Mouse (Mus musculus) E14TG2a.4 (cell line): Measurements from ENCODE around the gene U2surp.

Experiments used
- CTCF ChIP-seq: conservative IDR thresholded peaks from 2 replicates; pipeline ENCODE4 v1.5.1; 2014; ENCODE audit warnings: low read length
- POU5F1 ChIP-seq: IDR thresholded peaks from 2 replicates; pipeline ENCODE4 v1.6.1; 2014; ENCODE audit warnings: low read length, borderline replicate concordance

DNA sequence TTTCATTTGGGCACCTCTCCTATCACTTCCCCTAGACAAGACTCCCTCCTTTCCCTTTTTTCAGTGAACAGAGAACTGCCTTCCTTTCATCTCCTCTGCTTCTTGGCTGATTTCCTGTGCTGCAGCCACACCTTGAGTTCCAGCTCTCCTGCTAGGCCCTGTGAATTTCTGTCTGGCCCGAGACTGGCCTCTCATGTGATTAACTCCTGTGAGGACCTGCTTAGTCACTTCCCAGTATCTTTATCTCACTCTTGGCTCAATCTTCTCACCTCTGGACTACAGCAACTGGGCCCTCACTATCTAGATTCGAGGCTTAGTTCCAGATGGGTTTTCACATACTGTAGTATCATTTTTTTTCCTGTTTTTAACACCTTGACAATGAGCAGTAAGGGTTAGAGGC is 15.9 kb upstream of the U2surp start:
- TF ChIP-seq CTCF (no peak), POU5F1 (no peak)
